Mouse (Mus musculus) bone marrow macrophage, adult 2 months (primary cell): ENCODE measurements around the gene Fgf8.

Experiments used
- CTCF ChIP-seq: IDR thresholded peaks from 2 replicates; pipeline ENCODE4 v1.5.1; 2012; ENCODE audit warnings: low read depth, mild to moderate bottlenecking, low read length, moderate library complexity
- POLR2A ChIP-seq: IDR thresholded peaks from 2 replicates; pipeline ENCODE4 v1.6.1; 2012; ENCODE audit warnings: mild to moderate bottlenecking, low read depth, low read length, borderline replicate concordance

GRCm38 (mm10) chr19:45741431-45742217 lies 1.1 kb downstream of the Fgf8 start:
- TF ChIP-seq CTCF (no peak), POLR2A (no peak)
